Mouse (Mus musculus) splenic B cell, adult 2 months (primary cell): ENCODE measurements around the gene Kcnk5.

Experiments used
- DNase-seq: peaks from one replicate; pipeline ENCODE4 v3.0.0-alpha.2; 2011; ENCODE audit warnings: low read depth, low spot score
- H3K27me3 ChIP-seq: 2 replicates; pipeline ENCODE4 v1.6.1; 2012; ENCODE audit warnings: mild to moderate bottlenecking, low read length, moderate library complexity, mixed read lengths; ENCODE audit not compliant: control insufficient read depth, poor library complexity, insufficient read depth, severe bottlenecking
- H3K36me3 ChIP-seq: 2 replicates; pipeline ENCODE4 v1.6.1; 2012; ENCODE audit warnings: mild to moderate bottlenecking, low read length, moderate library complexity, mixed read lengths; ENCODE audit not compliant: control insufficient read depth, poor library complexity, insufficient read depth, severe bottlenecking

The Kcnk5 gene

GRCm38 (mm10) chr14:20093493-20093892, 88.1 kb downstream of the Kcnk5 start:
- peak; percentile 33 for DNase-seq

More at GRCm38 (mm10) chr14:20093493-20093892, 88.1 kb downstream of the Kcnk5 start:
- no peaks in the 10 kb centered on the region for H3K36me3 ChIP-seq
- no peaks in the 10 kb centered on the region for H3K27me3 ChIP-seq
